Mouse (Mus musculus) limb, embryonic 10.5 days (tissue): ENCODE measurements around the gene 2410004P03Rik. TPM values are rescaled to one million over a fixed set of nuclear protein-coding genes. Genes with fewer than 3 reads are reported as not detected.

Experiments
- DNase-seq: peaks from one replicate; pipeline ENCODE4 v3.0.0-alpha.2; 2017; ENCODE audit warnings: low spot score
- H3K27ac ChIP-seq: fragments of 300-500 bp; sonication (generic); 2 replicates; pipeline ENCODE4 v1.5.1; 2016; ENCODE audit warnings: mild to moderate bottlenecking
- H3K27me3 ChIP-seq: fragments of 300-500 bp; sonication (generic); 2 replicates; pipeline ENCODE4 v1.6.1; 2016; ENCODE audit warnings: low read depth, mild to moderate bottlenecking; ENCODE audit not compliant: poor library complexity, severe bottlenecking
- H3K36me3 ChIP-seq: fragments of 300-500 bp; sonication (generic); 2 replicates; pipeline ENCODE4 v1.6.1; 2016; ENCODE audit warnings: mild to moderate bottlenecking, moderate library complexity
- H3K4me1 ChIP-seq: fragments of 300-500 bp; sonication (generic); 2 replicates; pipeline ENCODE4 v1.6.1; 2016
- H3K4me3 ChIP-seq: fragments of 300-500 bp; sonication (generic); 2 replicates; pipeline ENCODE4 v1.5.1; 2016; ENCODE audit warnings: mild to moderate bottlenecking, moderate library complexity
- H3K9me3 ChIP-seq: fragments of 300-500 bp; sonication (generic); replicated peaks from 2 replicates; pipeline ENCODE4 v1.6.1; 2016; ENCODE audit warnings: mild to moderate bottlenecking
- WGBS: fragments of 180-500 bp; shearing (Covaris S2); methylation state at CpG from one replicate; pipeline ENCODE4 v1.1.7; 2016; 5-methylcytosine and 5-hydroxymethylcytosine counted together
- polyA plus RNA-seq: library from polyadenylated mRNA; unstranded; fragments of >200 nt; fragmentation: Nextera tagmentation; extraction: Ambion mirVana; gene quantifications from 2 replicates; pipeline ENCODE4 v1.2.1, GENCODE M21; 2016

The 2410004P03Rik gene
- polyA plus RNA-seq, 1 experiment from 2014 or later, result 0.84 TPM

GRCm38 (mm10) chr12:16977120-16977519 lies 34.4 kb downstream of the 2410004P03Rik start:
- H3K4me1 ChIP-seq, result no peaks in the 10 kb centered on the region
- H3K36me3 ChIP-seq, result peaks cover 89% of the 10 kb centered on the region
- H3K27me3 ChIP-seq, result no peaks in the 10 kb centered on the region
- H3K9me3 ChIP-seq, result no peaks in the 10 kb centered on the region
- no peak overlapping the region for H3K4me3 ChIP-seq
- H3K27ac ChIP-seq, result no peak overlapping the region
- no peak for DNase-seq

- H3K27ac ChIP-seq, result no peak overlapping the region
- no peaks in the 10 kb centered on the region for H3K9me3 ChIP-seq
- no peak overlapping the region for H3K4me3 ChIP-seq
- no peaks in the 10 kb centered on the region for H3K27me3 ChIP-seq
- DNase-seq, result no peak
- 94% methylated on average over 2 of the region's 2 CpGs for WGBS
- no peaks in the 10 kb centered on the region for H3K4me1 ChIP-seq
- peaks cover 72% of the 10 kb centered on the region for H3K36me3 ChIP-seq
Observed at GRCm38 (mm10) chr12:16966811-16967210, 44.7 kb downstream of the 2410004P03Rik start.

- DNase-seq, result no peak
- 88% methylated on average over 2 of the region's 2 CpGs for WGBS
- no peaks in the 10 kb centered on the region for H3K4me1 ChIP-seq
- no peaks in the 10 kb centered on the region for H3K27me3 ChIP-seq
- no peak overlapping the region for H3K4me3 ChIP-seq
- peaks cover 78% of the 10 kb centered on the region for H3K36me3 ChIP-seq
- no peak overlapping the region for H3K27ac ChIP-seq
- H3K9me3 ChIP-seq, result no peaks in the 10 kb centered on the region
Observed at GRCm38 (mm10) chr12:16963354-16963753, 48.2 kb downstream of the 2410004P03Rik start.

- no peak for DNase-seq
- WGBS, result 72% methylated on average over 1 of the region's 1 CpGs
- Histone ChIP-seq H3K36me3 (peaks cover 82% of the 10 kb centered on the region), H3K4me1 (no peaks in the 10 kb centered on the region), H3K4me3 (no peak overlapping the region), H3K9me3 (no peaks in the 10 kb centered on the region), H3K27me3 (no peaks in the 10 kb centered on the region), H3K27ac (no peak overlapping the region)
Observed at GRCm38 (mm10) chr12:16958851-16959250, 52.7 kb downstream of the 2410004P03Rik start.

Other genes starting within 250 kb of the 2410004P03Rik start
- 16.9 and 17.4 TPM in 2 replicates for gene Greb1, start 210.8 kb downstream of the 2410004P03Rik start, polyA plus RNA-seq
- gene E2f6, start 200.8 kb downstream of the 2410004P03Rik start, polyA plus RNA-seq, result 67.3 and 67.5 TPM in 2 replicates
- gene Rock2, start 116.8 kb downstream of the 2410004P03Rik start, polyA plus RNA-seq, result 10.1 and 12.5 TPM in 2 replicates
- gene Pqlc3, start 11.3 kb downstream of the 2410004P03Rik start, polyA plus RNA-seq, result 3.3 and 4.3 TPM in 2 replicates
- gene Kcnf1, start 165.2 kb upstream of the 2410004P03Rik start, polyA plus RNA-seq, result 0.33 and 0.53 TPM in 2 replicates